Mouse (Mus musculus) neural tube, embryonic 14.5 days (tissue): ENCODE data around the gene Ggt1. TPM values are rescaled to one million over a fixed set of nuclear protein-coding genes. Genes with fewer than 3 reads are reported as not detected.

Experiments used
- ATAC-seq: fragments of 200-750 bp; cut with Nextera tagmentation; 2 replicates; pipeline ENCODE4 v1.8.0; 2017; ENCODE audit warnings: low read depth, mild to moderate bottlenecking, moderate TSS enrichment, moderate library complexity
- H3K27ac ChIP-seq: fragments of 300-500 bp; sonication (generic); 2 replicates; pipeline ENCODE4 v1.5.1; 2014; ENCODE audit warnings: low read depth, mild to moderate bottlenecking, control low read depth, low read length, moderate library complexity, mixed read lengths
- H3K27me3 ChIP-seq: fragments of 300-500 bp; sonication (generic); 2 replicates; pipeline ENCODE4 v1.6.1; 2014; ENCODE audit warnings: low read length; ENCODE audit not compliant: control insufficient read depth, insufficient read depth
- H3K36me3 ChIP-seq: fragments of 300-500 bp; sonication (generic); 2 replicates; pipeline ENCODE4 v1.6.1; 2014; ENCODE audit warnings: low read length, mixed read lengths; ENCODE audit not compliant: control insufficient read depth, insufficient read depth
- H3K4me1 ChIP-seq: fragments of 300-500 bp; sonication (generic); 2 replicates; pipeline ENCODE4 v1.6.1; 2014; ENCODE audit warnings: low read length; ENCODE audit not compliant: control insufficient read depth, insufficient read depth
- H3K4me2 ChIP-seq: fragments of 300-500 bp; sonication (generic); 2 replicates; pipeline ENCODE4 v1.6.1; 2014; ENCODE audit warnings: mild to moderate bottlenecking, low read depth, low read length, control low read depth
- H3K4me3 ChIP-seq: fragments of 300-500 bp; sonication (generic); 2 replicates; pipeline ENCODE4 v1.5.1; 2014; ENCODE audit warnings: low read depth, low read length, control low read depth, mixed read lengths
- H3K9ac ChIP-seq: fragments of 300-500 bp; sonication (generic); replicated peaks from 2 replicates; pipeline ENCODE4 v1.6.1; 2014; ENCODE audit warnings: low read depth, mild to moderate bottlenecking, control low read depth, low read length, mixed read lengths
- H3K9me3 ChIP-seq: fragments of 300-500 bp; sonication (generic); 2 replicates; pipeline ENCODE4 v1.6.1; 2016; ENCODE audit warnings: low read length; ENCODE audit not compliant: control insufficient read depth
- WGBS: fragments of 180-500 bp; shearing (Covaris S2); extraction: QIAGEN DNeasy Blood & Tissue Kit; methylation state at CpG from one replicate; pipeline ENCODE4 v1.1.7; 2014; 5-methylcytosine and 5-hydroxymethylcytosine counted together
- polyA plus RNA-seq: library from polyadenylated mRNA; unstranded; fragments of >200 nt; fragmentation: Nextera tagmentation; extraction: Ambion mirVana; gene quantifications from 2 replicates; pipeline ENCODE4 v1.2.1, GENCODE M21; 2014

Gene Ggt1
- polyA plus RNA-seq, 1 experiment from 2014 or later, result 1.5 TPM

- no peaks in the 10 kb centered on the region for H3K27me3 ChIP-seq
- no peak for ATAC-seq
- H3K27ac ChIP-seq, result no peak overlapping the region
These were observed 74.3 kb downstream of the Ggt1 start for GRCm38 (mm10) chr10:75635693-75636055.

More at GRCm38 (mm10) chr10:75635693-75636055, 74.3 kb downstream of the Ggt1 start:
- no peaks in the 10 kb centered on the region for H3K4me1 ChIP-seq
- WGBS, result 7% methylated on average over 9 of the region's 9 CpGs
- no peaks in the 10 kb centered on the region for H3K36me3 ChIP-seq
- no peak overlapping the region for H3K4me2 ChIP-seq
- no peaks in the 10 kb centered on the region for H3K9me3 ChIP-seq
- H3K9ac ChIP-seq, result no peak overlapping the region
- no peak overlapping the region for H3K4me3 ChIP-seq

Other genes starting within 250 kb of the Ggt1 start
- 3.4 and 4.1 TPM in 2 replicates for gene Adora2a, start 244.7 kb upstream of the Ggt1 start, polyA plus RNA-seq
- gene Upb1, start 160.5 kb upstream of the Ggt1 start, polyA plus RNA-seq, result 0.13 and 0.15 TPM in 2 replicates
- gene Snrpd3, start 44.1 kb upstream of the Ggt1 start, polyA plus RNA-seq, result 113 and 124 TPM in 2 replicates
- gene Gucd1, start 43.6 kb upstream of the Ggt1 start, polyA plus RNA-seq, result 19.4 and 22.7 TPM in 2 replicates
- 32.6 and 36.6 TPM in 2 replicates for gene Lrrc75b, start 1.3 kb upstream of the Ggt1 start, polyA plus RNA-seq
- 0.43 and 1.5 TPM in 2 replicates for gene Ggt5, start 27.7 kb downstream of the Ggt1 start, polyA plus RNA-seq
- gene Susd2, start 82.4 kb downstream of the Ggt1 start, polyA plus RNA-seq, result 9.8 and 12.3 TPM in 2 replicates
- 34.2 and 39.9 TPM in 2 replicates for gene Cabin1, start 202.7 kb downstream of the Ggt1 start, polyA plus RNA-seq
- gene Ddt, start 211.8 kb downstream of the Ggt1 start, polyA plus RNA-seq, result 102 and 104 TPM in 2 replicates
- not detected in 2 replicates for gene Gm20441, start 219.3 kb downstream of the Ggt1 start, polyA plus RNA-seq
- 0.94 TPM in 1 of 2 replicates, not detected in the other for gene Gstt3, start 219.8 kb downstream of the Ggt1 start, polyA plus RNA-seq
- gene Gstt1, start 237.0 kb downstream of the Ggt1 start, polyA plus RNA-seq, result 8.8 and 11.2 TPM in 2 replicates